Mouse (Mus musculus) MN1 (cell line): Measurements from ENCODE around the gene S100a10.

Experiments used
- DNase-seq: peaks from one replicate; pipeline ENCODE4 v3.0.0-alpha.2; 2016; ENCODE audit warnings: low spot score

The S100a10 gene

GRCm38 (mm10) chr3:93547749-93548540 is 6.9 kb upstream of the S100a10 start:
- DNase-seq, result no peak

DNA sequence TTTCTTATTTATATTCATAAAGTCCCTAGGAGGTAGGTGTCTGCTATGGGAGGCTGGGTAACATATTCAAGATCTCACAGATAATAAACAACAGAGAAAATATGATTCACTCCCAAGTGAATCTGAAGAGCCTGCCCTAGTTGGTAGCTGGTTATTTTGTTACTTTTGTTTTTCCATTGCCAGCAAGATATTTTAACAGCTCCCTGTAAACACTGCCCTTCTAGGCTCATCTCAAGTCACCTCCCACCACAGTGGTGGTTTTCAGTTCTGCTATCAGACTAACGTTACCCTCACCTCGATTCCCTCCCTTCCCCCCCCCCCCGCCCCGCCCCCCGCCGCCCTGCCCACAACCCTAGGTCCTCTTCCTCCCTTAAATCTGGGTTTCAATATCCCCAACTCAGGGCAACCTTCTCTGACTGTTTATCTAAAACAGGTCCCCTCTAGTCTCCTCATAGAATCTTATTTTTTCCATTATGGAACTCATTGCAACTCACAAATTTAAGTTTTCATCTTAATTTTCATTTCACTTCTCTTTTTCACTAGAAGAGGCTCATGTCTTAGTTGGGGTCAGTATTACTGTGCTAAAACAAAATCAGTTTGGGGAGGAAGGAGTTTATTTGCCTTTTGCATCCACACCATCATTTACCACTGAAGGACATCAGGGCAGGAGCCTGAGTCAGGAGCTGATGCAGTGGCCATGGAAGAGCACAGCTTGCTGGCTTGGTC is 6.2 kb upstream of the S100a10 start:
- no peak for DNase-seq

GRCm38 (mm10) chr3:93549986-93550385 is 4.9 kb upstream of the S100a10 start:
- no peak for DNase-seq

DNA sequence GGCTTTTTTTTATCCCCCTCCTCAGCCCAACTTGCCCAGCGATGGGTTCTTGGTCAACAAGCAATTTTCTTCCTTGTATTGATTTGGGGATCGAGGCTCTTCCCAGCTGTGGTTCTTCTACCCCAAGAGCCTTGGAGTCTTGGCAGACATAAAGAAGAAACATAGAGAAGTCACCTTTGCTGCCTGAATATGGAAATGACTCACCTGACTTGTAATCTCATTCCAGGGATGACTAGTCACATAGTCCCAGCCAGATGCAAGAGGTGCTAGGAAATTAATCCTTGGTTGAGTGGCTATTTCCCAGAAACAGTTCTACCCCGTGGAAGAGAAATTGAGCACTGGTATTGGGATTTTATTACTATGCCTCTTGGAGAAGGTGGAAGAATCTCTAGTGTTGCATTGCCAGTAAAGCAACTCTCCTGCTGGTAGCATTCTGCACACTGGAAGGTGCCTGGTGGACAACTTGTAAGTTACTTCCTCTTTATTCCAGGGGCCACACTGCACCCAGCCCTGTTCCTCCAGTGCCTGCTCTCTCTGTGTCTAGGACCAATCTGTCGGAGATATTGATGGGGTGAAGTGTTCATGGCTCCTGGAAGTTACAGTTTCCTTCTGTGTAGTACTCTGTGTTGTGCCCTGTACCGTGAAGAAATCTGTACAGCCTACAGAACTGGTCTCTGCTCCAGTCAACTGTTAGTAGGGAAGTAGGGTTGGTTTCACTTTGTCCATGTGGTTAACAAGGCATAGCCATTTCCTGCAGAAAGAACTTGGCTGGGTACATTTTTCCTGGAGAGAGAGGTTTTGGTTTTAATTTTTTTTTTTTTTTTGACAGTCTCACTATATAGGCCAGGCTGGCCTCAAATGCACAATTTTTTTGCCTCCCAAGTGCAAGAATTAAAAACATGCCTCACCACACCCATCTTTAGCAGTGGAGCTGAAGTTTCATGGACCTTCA is 2.7 kb upstream of the S100a10 start:
- DNase-seq, result no peak

GRCm38 (mm10) chr3:93553311-93553710 is 1.6 kb upstream of the S100a10 start:
- DNase-seq, result no peak

GRCm38 (mm10) chr3:93553765-93554378 is 1.0 kb upstream of the S100a10 start:
- DNase-seq, result peak; percentile 45

DNA sequence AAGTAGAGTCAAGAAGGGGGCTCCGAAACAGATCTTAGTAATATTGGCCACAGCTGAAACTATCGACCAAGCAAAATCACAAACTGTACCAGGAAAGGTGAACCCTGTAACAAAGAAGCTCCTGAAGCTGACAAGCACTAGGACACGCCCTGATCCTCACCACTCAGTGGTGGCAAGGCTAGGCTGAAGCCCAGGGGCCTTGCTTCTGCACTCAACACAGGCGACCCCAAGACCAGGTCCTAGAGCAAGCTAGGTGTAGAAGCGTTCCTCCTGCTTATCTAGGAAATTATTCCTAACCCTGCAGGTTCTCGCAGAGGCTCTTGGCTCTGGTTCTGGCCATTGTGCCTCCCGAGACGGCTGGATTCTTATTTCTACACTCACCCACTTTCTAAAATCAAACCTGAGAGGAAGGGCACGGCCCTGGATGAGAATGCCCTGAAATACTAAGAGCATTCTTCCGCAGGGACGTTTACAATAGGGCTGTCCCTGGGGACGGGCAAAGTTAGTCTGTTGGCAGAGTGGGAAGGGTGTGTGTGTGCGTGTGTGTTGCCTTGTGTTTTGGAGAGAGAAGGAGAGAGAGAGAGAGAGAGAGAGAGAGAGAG is 400 bp upstream of the S100a10 start:
- DNase-seq, result peak; percentile 76

GRCm38 (mm10) chr3:93555878-93556254 is 986 bp downstream of the S100a10 start:
- peak; percentile 83 for DNase-seq

DNA sequence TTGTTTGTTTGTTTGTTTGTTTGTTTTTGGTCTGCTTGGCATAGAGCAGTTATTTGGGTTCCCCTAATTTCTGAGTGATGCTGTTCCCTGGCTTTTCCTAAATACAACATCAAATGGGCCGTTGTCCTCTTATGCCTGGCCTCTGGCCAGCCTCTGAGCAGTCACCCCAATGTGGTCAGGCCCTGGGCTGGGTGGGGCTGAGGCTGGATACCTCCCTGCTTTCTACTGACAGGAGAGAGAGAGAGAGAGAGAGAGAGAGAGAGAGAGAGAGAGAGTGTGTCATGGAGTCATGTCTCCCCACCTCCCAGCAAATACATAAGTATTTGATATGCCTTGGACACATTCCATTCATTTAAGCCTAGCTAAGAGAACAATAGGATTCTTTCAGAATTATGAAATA is 1.7 kb downstream of the S100a10 start:
- DNase-seq, result peak; percentile 42

DNA sequence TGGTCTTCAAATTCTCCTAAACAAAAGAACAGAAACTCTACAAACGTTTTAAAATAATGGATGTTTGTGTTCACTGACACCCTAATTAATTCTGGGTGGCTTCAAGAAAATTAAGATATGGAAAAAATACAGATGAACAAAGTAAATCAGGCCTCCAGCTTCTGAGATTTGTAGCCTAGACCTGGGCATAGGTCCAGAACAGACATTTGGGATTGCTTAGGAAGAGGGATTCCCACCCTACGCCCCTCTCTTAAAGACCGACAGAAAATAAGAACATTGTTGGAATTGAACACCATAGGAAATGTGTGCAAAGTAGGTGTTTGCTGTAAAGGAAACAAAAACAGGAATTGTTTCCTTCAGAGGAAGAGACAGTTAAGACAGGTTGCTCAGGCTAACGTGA is 2.6 kb downstream of the S100a10 start:
- DNase-seq, result no peak

DNA sequence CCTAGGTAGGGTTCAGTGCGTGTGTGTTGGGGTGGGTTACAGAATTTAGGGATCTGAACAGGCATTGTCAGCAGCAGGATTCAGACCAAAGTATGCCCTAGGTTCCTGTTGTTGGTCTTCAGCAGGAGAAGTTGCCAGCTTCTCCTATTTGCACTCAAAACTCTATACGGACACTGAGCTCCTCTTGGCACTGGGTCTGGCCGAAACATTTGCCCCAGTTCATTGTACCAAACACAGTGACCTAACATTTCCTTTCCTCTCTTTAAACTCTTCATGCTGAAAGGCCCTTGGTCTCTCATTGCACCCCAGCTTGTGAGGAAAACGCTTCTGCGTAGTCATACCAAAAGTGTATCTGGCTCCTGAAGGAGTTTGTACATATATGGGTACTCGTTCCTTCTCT is 5.1 kb downstream of the S100a10 start:
- no peak for DNase-seq

DNA sequence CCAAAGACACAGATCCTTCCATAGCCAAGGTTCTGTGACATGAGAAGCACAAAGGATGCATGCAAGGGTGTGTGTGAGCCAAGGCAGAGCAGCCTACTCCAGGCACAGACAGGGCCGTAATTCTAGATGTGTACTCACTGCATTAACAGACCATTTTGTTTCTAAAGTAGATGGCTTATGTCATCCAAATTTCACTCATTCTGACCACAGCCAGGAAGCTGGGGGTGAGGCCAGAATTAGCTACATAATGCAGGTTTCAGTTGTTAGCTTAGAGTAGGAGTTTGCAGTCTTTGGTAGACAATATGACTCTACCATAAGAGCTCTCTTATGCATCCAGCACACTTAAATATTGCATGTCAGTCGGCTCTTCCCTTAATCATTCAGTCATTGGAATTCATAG is 7.5 kb downstream of the S100a10 start:
- no peak for DNase-seq

DNA sequence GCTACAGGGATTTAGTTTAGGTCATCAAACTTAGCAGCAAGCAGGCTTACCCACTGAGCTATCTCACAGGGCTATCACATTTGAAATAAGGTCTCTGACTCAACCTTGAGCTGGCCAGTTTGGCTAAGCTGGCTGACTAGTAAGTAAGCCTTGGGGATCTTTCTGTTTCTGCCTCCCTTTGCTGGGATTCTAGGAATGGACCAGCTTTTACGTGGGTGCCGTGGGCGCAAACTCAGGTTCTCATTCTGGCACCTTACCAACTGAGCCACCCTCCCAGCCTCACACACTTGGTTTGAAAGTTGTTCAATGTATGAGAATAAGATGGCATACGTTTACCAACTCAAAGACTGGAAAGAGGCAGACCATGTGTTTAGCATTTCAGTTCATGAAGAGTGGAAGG is 8.3 kb downstream of the S100a10 start:
- DNase-seq, result no peak

- no peak for DNase-seq
Observed at GRCm38 (mm10) chr3:93566892-93567291, 12.0 kb downstream of the S100a10 start.

DNA sequence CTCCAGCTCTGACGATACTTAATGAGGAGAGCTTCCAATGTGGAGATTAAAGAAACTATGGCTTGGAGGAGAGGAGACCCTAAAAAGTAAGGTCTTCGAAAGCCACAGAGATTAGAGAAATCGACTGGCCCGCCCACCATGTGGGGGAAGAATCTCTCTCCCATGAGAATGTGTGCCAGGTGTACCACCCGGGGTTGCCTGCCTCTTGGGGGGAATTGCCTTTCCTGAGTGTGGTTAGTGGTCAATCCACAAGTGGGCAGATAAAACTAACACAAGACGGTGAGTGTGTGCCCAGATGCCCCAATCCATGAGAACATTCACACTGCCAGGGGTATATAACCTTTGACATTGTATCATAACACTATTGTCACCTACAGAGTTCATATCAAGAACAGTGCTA is 12.8 kb downstream of the S100a10 start:
- DNase-seq, result no peak

GRCm38 (mm10) chr3:93568428-93569040 is 13.7 kb downstream of the S100a10 start:
- DNase-seq, result peak; percentile 70

GRCm38 (mm10) chr3:93569046-93569445 is 14.2 kb downstream of the S100a10 start:
- DNase-seq, result no peak

DNA sequence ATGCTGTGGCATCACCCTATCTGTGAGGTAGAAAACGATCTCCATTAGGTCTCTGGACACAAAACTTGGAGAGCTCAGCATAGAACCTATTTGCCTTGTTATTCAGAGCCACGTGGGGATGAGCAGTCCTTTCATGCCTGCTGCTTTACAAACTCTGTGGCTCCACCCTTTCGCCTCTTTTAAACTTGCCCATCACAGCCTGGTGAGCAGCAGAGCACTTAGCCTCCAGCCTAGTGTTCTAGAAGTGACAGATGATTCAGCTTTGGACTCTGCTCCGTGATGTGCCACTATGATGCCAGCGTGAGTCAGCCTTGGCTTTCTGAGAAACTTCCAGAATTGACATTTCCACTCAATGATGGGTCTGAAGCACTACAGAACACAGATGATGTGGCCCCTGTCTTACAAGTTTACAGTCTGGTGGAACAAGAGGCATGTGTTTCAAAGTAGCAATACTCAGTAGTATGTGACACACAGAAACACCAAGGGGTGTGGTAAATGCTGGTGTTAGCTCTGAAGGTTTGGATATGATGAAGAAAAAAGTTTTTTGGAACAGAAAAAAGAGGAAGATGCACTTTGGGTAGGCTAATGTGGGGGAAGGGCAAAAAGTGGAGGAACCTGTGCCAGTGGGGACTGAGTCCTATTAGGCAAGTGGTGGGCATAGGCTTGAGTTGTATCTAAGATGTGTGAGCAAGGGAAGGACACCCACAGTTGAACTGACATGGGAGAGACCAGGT is 17.3 kb downstream of the S100a10 start:
- no peak for DNase-seq

DNA sequence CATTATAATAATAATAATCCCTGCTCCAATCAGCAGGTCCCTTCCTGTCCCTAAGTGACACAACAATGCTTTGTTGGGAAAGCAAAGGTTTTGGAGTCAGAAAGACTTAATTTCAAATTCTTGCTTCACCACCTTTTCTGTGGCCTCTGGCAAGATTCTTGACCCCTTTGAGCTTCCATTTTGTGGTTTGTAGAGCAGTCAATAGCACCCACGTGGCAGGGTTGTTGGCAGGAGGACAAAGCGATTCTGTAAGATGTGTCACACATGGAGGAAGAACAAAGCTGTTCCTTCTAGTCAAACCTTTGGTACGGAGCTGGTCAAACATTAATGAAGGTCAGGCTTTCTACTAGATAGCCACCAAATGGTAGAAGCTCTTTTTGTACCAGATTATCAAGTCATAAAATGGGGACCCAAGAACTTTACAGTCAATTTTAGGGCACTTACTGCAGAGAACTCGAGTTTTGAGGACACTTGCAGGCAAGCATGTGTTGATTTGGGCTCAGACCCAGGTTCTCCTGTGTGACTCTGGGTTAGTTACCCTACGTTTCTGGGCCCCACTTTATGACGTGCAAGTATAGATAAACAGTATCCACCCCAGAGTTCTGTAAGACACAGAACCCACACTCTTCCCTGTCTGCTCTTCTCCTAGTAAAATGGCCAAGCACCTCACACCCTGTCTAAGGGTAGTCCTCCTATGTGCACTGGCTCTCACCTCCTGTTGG is 24.6 kb downstream of the S100a10 start:
- DNase-seq, result no peak

DNA sequence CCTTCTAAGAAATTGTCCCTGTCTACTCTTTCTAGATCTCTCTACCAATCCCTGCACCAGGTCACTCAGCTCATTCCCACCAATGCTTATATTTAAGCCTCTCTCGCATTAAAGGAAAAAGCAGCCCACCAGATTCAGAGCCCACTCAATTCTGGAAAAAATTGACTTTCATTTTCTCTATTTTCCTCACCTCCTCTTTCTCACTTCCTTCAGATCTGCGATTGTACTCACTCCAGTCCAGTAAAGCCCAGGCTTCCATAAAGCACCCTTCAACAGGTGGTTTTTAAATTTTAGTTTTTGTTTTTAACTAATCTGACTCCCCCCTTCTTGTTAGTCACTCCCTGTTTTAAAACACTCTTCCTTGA is 25.1 kb downstream of the S100a10 start:
- no peak for DNase-seq
